Mouse (Mus musculus): ENCODE measurements at regions not wholly inside any gene's neighbourhood (a gene's known extent, or its start where the extent isn't known, plus 50 kb on each side); places are given as distances from the start of the nearest gene placed in this dataset.

GRCm38 (mm10) chr16:50000805-50001204 is 200.5 kb downstream of the Cd47 start:
- TF ChIP-seq CTCF (IDR thresholded peaks at IDR 0.05; ENCODE audit: extremely low read depth, insufficient read length, insufficient replicate concordance, low read depth, low read length) (no peak), POLR2A (IDR thresholded peaks at IDR 0.05; ENCODE audit: low read depth, low read length) (no peak)
